Mouse (Mus musculus) liver, embryonic 13.5 days (tissue): ENCODE results near the gene Dhcr7. TPM values are rescaled to one million over a fixed set of nuclear protein-coding genes. Genes with fewer than 3 reads are reported as not detected.

Experiments used
- ATAC-seq: fragments of 200-750 bp; cut with Nextera tagmentation; 2 replicates; pipeline ENCODE4 v1.8.0; 2017; ENCODE audit warnings: low read depth, mild to moderate bottlenecking, moderate number of reproducible peaks, moderate library complexity
- DNase-seq: peaks from one replicate; pipeline ENCODE4 v3.0.0; 2022
- H3K27ac ChIP-seq: fragments of 300-500 bp; sonication (generic); 2 replicates; pipeline ENCODE4 v1.5.1; 2015; ENCODE audit warnings: moderate library complexity, mild to moderate bottlenecking, inconsistent platforms
- H3K27me3 ChIP-seq: fragments of 300-500 bp; sonication (generic); 2 replicates; pipeline ENCODE4 v1.6.1; 2015; ENCODE audit warnings: mild to moderate bottlenecking, inconsistent platforms
- H3K36me3 ChIP-seq: fragments of 300-500 bp; sonication (generic); 2 replicates; pipeline ENCODE4 v1.6.1; 2015; ENCODE audit warnings: mild to moderate bottlenecking, inconsistent platforms
- H3K4me1 ChIP-seq: fragments of 300-500 bp; sonication (generic); replicated peaks from 2 replicates; pipeline ENCODE4 v1.6.1; 2015; ENCODE audit warnings: inconsistent platforms
- H3K4me2 ChIP-seq: fragments of 300-500 bp; sonication (generic); 2 replicates; pipeline ENCODE4 v1.6.1; 2015; ENCODE audit warnings: inconsistent platforms, mild to moderate bottlenecking, moderate library complexity
- H3K4me3 ChIP-seq: fragments of 300-500 bp; sonication (generic); replicated peaks from 2 replicates; pipeline ENCODE4 v1.5.1; 2015; ENCODE audit warnings: mild to moderate bottlenecking, inconsistent platforms
- H3K9ac ChIP-seq: fragments of 300-500 bp; sonication (generic); 2 replicates; pipeline ENCODE4 v1.6.1; 2015; ENCODE audit warnings: mild to moderate bottlenecking, inconsistent platforms
- H3K9me3 ChIP-seq: fragments of 300-500 bp; sonication (generic); replicated peaks from 2 replicates; pipeline ENCODE4 v1.6.1; 2016; ENCODE audit warnings: inconsistent platforms
- WGBS: fragments of 180-500 bp; shearing (Covaris S2); methylation state at CpG from one replicate; pipeline ENCODE4 v1.1.7; 2015; ENCODE audit not compliant: insufficient replicate concordance; 5-methylcytosine and 5-hydroxymethylcytosine counted together
- polyA plus RNA-seq: library from polyadenylated mRNA; unstranded; fragments of >200 nt; fragmentation: Nextera tagmentation; extraction: Ambion mirVana; gene quantifications from 2 replicates; pipeline ENCODE4 v1.2.1, GENCODE M21; 2015

Dhcr7 gene
- polyA plus RNA-seq, 1 experiment from 2014 or later, result 38.0 TPM

DNA sequence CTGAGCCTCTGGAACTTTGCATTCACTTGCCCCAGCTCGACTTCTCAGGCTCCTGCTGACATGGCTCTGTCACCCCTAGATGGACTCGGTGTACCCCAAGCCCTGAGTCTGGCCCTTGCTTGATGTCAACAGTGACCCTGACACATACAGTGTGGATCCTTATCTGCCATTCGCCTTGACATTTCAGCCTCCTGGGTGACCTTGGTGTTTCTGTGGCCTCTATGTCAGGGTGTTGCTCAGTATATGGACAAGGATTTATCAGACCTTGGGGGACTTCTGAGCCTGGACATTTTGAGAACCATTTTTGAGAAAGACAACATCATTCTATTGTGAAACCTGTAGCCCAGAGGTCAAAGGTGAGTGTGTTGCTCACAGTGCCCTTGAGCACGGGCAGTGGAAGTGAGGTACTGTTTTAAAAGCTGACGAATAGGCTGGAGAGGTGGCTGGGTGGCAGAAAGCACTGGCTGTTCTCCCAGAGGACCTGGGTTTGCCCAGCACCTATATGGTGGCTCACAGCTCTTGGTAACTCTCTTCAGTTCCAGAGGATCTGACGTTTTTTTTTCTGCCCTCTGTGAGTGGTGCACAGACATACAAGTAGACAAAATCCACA lies 10.7 kb downstream of the Dhcr7 start:
- Histone ChIP-seq H3K36me3 (peaks cover 28% of the 10 kb centered on the region; the same call in 1 of the 2 replicates), H3K27ac (peak overlapping the region; percentile 34), H3K4me1 (peaks cover 56% of the 10 kb centered on the region), H3K9ac (no peak overlapping the region), H3K9me3 (no peaks in the 10 kb centered on the region), H3K27me3 (no peaks in the 10 kb centered on the region), H3K4me2 (no peak overlapping the region), H3K4me3 (no peak overlapping the region)
- WGBS, result 54% methylated on average over 6 of the region's 6 CpGs
- DNase-seq (no peak), ATAC-seq (no peak)

- no peak overlapping the region for H3K4me3 ChIP-seq
- no peak for DNase-seq
- peaks cover 52% of the 10 kb centered on the region for H3K4me1 ChIP-seq
- H3K27me3 ChIP-seq, result no peaks in the 10 kb centered on the region
- no peak for ATAC-seq
- H3K4me2 ChIP-seq, result no peak overlapping the region
- WGBS, result 72% methylated on average over 2 of the region's 2 CpGs
- H3K9me3 ChIP-seq, result no peaks in the 10 kb centered on the region
- H3K27ac ChIP-seq, result peak overlapping the region; percentile 34; the same call in 1 of the 2 replicates
- H3K9ac ChIP-seq, result no peak overlapping the region
- peaks cover 32% of the 10 kb centered on the region for H3K36me3 ChIP-seq
Measured at GRCm38 (mm10) chr7:143834316-143834715, 11.4 kb downstream of the Dhcr7 start.

GRCm38 (mm10) chr7:143834972-143835371 lies 12.0 kb downstream of the Dhcr7 start:
- no peak overlapping the region for H3K9ac ChIP-seq

DNA sequence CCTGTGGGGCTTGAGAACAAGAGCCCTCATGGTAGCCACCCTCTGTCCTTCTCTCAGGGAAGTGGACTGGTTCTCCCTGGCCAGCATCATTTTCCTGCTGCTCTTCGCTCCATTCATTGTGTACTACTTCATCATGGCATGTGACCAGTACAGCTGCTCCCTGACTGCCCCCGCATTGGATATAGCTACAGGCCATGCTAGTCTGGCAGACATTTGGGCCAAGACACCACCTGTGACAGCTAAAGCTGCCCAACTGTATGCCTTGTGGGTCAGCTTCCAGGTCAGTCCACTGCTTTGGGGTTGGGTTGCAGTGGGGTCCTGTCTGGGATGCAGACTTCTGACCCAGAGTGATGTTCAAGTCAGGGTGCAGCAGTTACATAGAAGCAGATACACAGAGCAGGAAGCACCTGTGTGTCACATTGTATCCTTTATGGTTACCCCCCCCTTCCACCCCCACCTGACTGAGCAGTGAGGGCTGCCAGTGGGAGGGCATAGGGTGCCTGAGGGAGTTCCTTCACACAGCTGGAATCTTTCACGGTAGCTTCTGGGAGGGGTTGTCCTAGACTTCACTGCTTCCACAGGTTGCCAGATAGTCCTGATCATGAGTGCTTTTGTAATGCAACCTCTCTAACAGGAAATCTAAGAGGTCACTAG lies 14.9 kb downstream of the Dhcr7 start:
- Histone ChIP-seq H3K9ac (no peak overlapping the region), H3K4me2 (no peak overlapping the region), H3K27me3 (no peaks in the 10 kb centered on the region), H3K36me3 (peaks cover 65% of the 10 kb centered on the region), H3K4me1 (peaks cover 27% of the 10 kb centered on the region), H3K27ac (no peak overlapping the region), H3K9me3 (no peaks in the 10 kb centered on the region), H3K4me3 (no peak overlapping the region)
- no peak for ATAC-seq
- DNase-seq, result no peak
- 73% methylated on average over 3 of the region's 3 CpGs for WGBS

More at GRCm38 (mm10) chr7:143834972-143835371, 12.0 kb downstream of the Dhcr7 start:
- 54% methylated on average over 3 of the region's 3 CpGs for WGBS
- H3K9me3 ChIP-seq, result no peaks in the 10 kb centered on the region
- H3K27me3 ChIP-seq, result no peaks in the 10 kb centered on the region
- peaks cover 51% of the 10 kb centered on the region for H3K4me1 ChIP-seq
- H3K36me3 ChIP-seq, result peaks cover 37% of the 10 kb centered on the region
- no peak overlapping the region for H3K4me2 ChIP-seq
- DNase-seq (no peak), ATAC-seq (no peak)
- H3K4me3 ChIP-seq, result no peak overlapping the region
- H3K27ac ChIP-seq, result no peak overlapping the region

DNA sequence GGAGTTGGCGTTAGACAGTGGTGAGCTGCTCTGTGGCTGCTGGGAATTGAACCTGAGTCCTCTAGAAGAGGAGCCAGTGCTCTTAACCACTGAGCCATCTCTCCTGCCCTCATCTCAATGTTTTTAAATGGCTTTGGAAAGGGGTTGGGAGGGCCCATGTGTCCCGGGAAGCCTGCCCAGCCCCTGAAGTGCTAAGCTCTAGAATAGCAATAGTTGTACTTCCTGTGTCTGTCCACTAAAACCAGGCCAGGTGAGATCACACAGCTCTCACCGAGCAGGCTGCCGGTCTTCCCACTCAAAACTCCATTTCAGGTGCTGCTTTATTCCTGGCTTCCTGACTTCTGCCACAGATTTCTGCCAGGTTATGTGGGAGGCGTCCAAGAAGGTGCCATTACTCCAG lies 17.2 kb downstream of the Dhcr7 start:
- H3K36me3 ChIP-seq, result peaks cover 84% of the 10 kb centered on the region
- no peak overlapping the region for H3K9ac ChIP-seq
- ATAC-seq, result no peak
- H3K27ac ChIP-seq, result no peak overlapping the region
- 75% methylated on average over 5 of the region's 5 CpGs for WGBS
- H3K4me2 ChIP-seq, result no peak overlapping the region
- H3K9me3 ChIP-seq, result no peaks in the 10 kb centered on the region
- H3K4me3 ChIP-seq, result no peak overlapping the region
- no peak for DNase-seq
- no peaks in the 10 kb centered on the region for H3K27me3 ChIP-seq
- H3K4me1 ChIP-seq, result peaks cover 6% of the 10 kb centered on the region

DNA sequence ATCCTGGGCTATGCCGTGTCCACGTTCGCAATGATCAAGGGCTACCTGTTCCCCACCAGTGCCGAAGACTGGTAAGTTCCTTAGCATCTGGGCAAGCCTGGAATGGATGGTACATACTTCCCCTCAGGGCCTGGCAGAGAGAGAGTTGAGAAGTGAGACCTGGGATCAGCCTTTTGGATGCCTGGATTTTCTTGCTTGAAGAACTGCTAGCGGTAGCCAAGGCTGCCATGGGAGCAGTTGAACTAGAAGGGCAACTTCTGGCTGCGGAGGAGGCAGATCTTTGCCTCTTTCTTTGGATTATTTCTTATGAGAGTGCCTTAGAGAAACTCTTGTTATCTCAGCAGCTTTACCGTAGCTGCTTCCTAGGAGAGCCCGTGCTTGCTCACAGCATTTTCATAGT lies 18.4 kb downstream of the Dhcr7 start:
- no peak overlapping the region for H3K4me3 ChIP-seq
- no peaks in the 10 kb centered on the region for H3K9me3 ChIP-seq
- ATAC-seq (no peak), DNase-seq (no peak)
- H3K9ac ChIP-seq, result no peak overlapping the region
- H3K27me3 ChIP-seq, result no peaks in the 10 kb centered on the region
- no peak overlapping the region for H3K27ac ChIP-seq
- 82% methylated on average over 8 of the region's 8 CpGs for WGBS
- peaks cover 95% of the 10 kb centered on the region for H3K36me3 ChIP-seq
- no peak overlapping the region for H3K4me2 ChIP-seq
- no peaks in the 10 kb centered on the region for H3K4me1 ChIP-seq

GRCm38 (mm10) chr7:143848127-143848767 lies 25.3 kb downstream of the Dhcr7 start:
- Histone ChIP-seq H3K9me3 (no peaks in the 10 kb centered on the region), H3K4me3 (no peak overlapping the region), H3K36me3 (peaks cover 47% of the 10 kb centered on the region), H3K4me2 (no peak overlapping the region), H3K27me3 (no peaks in the 10 kb centered on the region), H3K9ac (no peak overlapping the region), H3K4me1 (peaks cover 18% of the 10 kb centered on the region), H3K27ac (no peak overlapping the region)
- peak; percentile 69 for ATAC-seq
- WGBS, result 33% methylated on average over 5 of the region's 5 CpGs
- DNase-seq, result no peak

DNA sequence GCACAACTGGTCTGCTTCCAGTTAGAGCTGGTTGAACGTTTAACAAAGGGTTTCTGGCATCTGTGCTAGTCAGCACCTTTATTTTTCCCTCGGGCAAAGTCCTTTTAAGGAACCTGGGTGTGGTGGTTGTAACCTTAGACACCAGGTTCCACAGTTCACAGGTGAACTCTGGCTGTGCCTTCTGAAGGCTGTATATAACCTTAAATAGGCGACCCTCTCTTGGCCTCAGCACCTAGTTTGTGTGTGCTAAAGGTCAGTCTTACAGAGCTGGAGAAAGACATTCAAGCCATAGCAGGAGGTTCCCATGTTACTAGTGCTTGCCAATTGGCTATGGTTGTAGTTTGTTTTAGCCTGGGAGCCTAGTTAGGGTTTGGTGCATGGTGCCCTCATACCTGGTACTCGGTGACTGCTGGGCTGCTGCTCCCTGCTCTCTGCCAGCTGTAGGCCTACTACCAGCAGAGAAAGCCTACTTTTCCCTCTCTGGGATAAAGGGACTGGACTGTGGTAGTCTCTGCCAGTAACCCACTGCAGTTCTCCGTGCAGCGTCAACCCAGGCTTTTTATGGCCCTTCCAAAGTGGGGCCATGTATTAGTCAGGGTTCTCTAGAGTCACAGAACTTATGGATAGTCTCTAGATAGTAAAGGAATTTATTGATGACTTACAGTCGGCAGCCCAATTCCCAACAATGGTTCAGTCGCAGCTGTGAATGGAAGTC lies 26.0 kb downstream of the Dhcr7 start:
- no peak overlapping the region for H3K27ac ChIP-seq
- H3K27me3 ChIP-seq, result no peaks in the 10 kb centered on the region

DNA sequence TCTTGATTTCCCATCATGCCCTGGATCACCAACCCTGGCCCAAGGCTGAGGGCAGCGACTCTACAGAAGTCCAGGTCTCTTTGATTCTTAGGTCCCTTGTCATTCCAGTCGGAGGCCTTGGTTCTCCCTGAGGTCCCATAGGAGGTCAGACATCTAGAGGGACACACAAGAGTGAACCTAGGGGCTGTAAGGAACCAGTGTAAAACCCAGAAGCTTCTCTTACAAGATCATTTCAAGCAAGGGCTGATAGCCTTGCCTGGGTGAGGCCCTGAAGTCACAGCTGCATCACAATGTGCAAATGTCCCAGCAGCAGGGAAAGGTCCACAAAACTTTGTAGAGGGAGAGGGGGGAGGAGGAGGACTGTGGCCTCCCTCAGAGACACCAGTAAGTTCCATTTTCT lies 43.6 kb downstream of the Dhcr7 start, which contains the start of gene Gm498:
Gm498 (plus strand) TSS at position 301 of the 400 bp plus-strand sequence.
- H3K4me3 ChIP-seq, result no peak within 1 kb of the TSS
- no peak within 1 kb of the TSS for H3K27ac ChIP-seq
- no peaks in the 10 kb centered on the region for H3K27me3 ChIP-seq
- no peaks in the 10 kb centered on the region for H3K36me3 ChIP-seq
- DNase-seq, result no peak
- WGBS, result 70% methylated on average over 2 of the region's 2 CpGs
- no peak within 1 kb of the TSS for H3K4me2 ChIP-seq
- no peaks in the 10 kb centered on the region for H3K4me1 ChIP-seq
- ATAC-seq, result no peak
- H3K9ac ChIP-seq, result no peak within 1 kb of the TSS
- H3K9me3 ChIP-seq, result no peaks in the 10 kb centered on the region

More for the DNA sequence above, 26.0 kb downstream of the Dhcr7 start:
- DNase-seq, result no peak
- Histone ChIP-seq H3K4me3 (no peak overlapping the region), H3K4me1 (peaks cover 18% of the 10 kb centered on the region), H3K9ac (no peak overlapping the region), H3K9me3 (no peaks in the 10 kb centered on the region), H3K36me3 (peaks cover 41% of the 10 kb centered on the region), H3K4me2 (no peak overlapping the region)
- WGBS, result 75% methylated on average over 7 of the region's 8 CpGs
- no peak for ATAC-seq

DNA sequence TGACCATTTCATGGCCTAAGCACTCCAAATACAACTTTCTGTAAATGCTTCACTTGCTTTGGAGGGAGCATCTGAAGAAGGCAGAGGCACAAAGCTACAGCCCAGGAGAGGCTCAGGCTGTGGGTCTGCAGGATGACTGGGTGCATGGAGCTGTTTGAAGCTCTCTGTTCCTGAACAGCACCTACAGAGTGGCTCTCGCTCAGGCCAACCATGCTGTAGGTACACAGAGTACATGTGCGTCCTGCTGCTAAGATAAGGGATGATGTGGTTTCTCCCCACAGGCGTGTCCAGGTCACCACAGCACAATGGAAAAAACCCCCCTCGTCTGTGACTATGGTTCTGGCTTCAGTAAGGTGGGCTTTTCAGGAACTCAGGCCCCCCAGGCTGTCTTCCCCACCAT lies 45.9 kb downstream of the Dhcr7 start:
- Histone ChIP-seq H3K4me1 (no peaks in the 10 kb centered on the region), H3K4me2 (no peak overlapping the region), H3K9me3 (no peaks in the 10 kb centered on the region), H3K27ac (no peak overlapping the region), H3K4me3 (no peak overlapping the region), H3K27me3 (no peaks in the 10 kb centered on the region), H3K36me3 (no peaks in the 10 kb centered on the region), H3K9ac (no peak overlapping the region)
- ATAC-seq (no peak), DNase-seq (no peak)
- WGBS, result 24% methylated on average over 4 of the region's 4 CpGs

GRCm38 (mm10) chr7:143883717-143884116 lies 60.8 kb downstream of the Dhcr7 start:
- Histone ChIP-seq H3K27me3 (no peaks in the 10 kb centered on the region), H3K4me1 (peaks cover 13% of the 10 kb centered on the region), H3K9ac (no peak overlapping the region), H3K27ac (no peak overlapping the region), H3K36me3 (no peaks in the 10 kb centered on the region), H3K9me3 (no peaks in the 10 kb centered on the region), H3K4me3 (no peak overlapping the region), H3K4me2 (no peak overlapping the region)
- DNase-seq (peak; percentile 7), ATAC-seq (peak; percentile 48; the same call in 1 of the 2 replicates)
- WGBS, result 41% methylated on average over 6 of the region's 6 CpGs
